Mouse (Mus musculus) heart, embryonic 12.5 days (tissue): ENCODE data around the gene Nfat5. TPM values are rescaled to one million over a fixed set of nuclear protein-coding genes. Genes with fewer than 3 reads are reported as not detected.

Source experiments
- ATAC-seq: fragments of 200-750 bp; cut with Nextera tagmentation; 2 replicates; pipeline ENCODE4 v1.8.0; 2017; ENCODE audit warnings: moderate TSS enrichment, moderate library complexity; ENCODE audit not compliant: insufficient number of reproducible peaks, low FRiP score
- H3K27ac ChIP-seq: fragments of 300-500 bp; sonication (generic); 2 replicates; pipeline ENCODE4 v1.5.1; 2016; ENCODE audit warnings: mild to moderate bottlenecking, moderate library complexity; ENCODE audit not compliant: poor library complexity, severe bottlenecking
- H3K27me3 ChIP-seq: fragments of 300-500 bp; sonication (generic); replicated peaks from 2 replicates; pipeline ENCODE4 v1.6.1; 2016; ENCODE audit warnings: mild to moderate bottlenecking, moderate library complexity
- H3K36me3 ChIP-seq: fragments of 300-500 bp; sonication (generic); 2 replicates; pipeline ENCODE4 v1.6.1; 2016; ENCODE audit warnings: mild to moderate bottlenecking, moderate library complexity
- H3K4me1 ChIP-seq: fragments of 300-500 bp; sonication (generic); replicated peaks from 2 replicates; pipeline ENCODE4 v1.6.1; 2016; ENCODE audit warnings: mild to moderate bottlenecking
- H3K4me2 ChIP-seq: fragments of 300-500 bp; sonication (generic); 2 replicates; pipeline ENCODE4 v1.6.1; 2016; ENCODE audit warnings: mild to moderate bottlenecking, moderate library complexity
- H3K4me3 ChIP-seq: fragments of 300-500 bp; sonication (generic); 2 replicates; pipeline ENCODE4 v1.5.1; 2016; ENCODE audit warnings: mild to moderate bottlenecking
- H3K9ac ChIP-seq: fragments of 300-500 bp; sonication (generic); 2 replicates; pipeline ENCODE4 v1.6.1; 2016; ENCODE audit warnings: mild to moderate bottlenecking, moderate library complexity
- H3K9me3 ChIP-seq: fragments of 300-500 bp; sonication (generic); replicated peaks from 2 replicates; pipeline ENCODE4 v1.6.1; 2016; ENCODE audit warnings: mild to moderate bottlenecking, moderate library complexity
- WGBS: fragments of 180-500 bp; shearing (Covaris S2); methylation state at CpG from one replicate; pipeline ENCODE4 v1.1.7; 2016; 5-methylcytosine and 5-hydroxymethylcytosine counted together
- polyA plus RNA-seq: library from polyadenylated mRNA; unstranded; fragments of >200 nt; fragmentation: Nextera tagmentation; extraction: Ambion mirVana; gene quantifications from 2 replicates; pipeline ENCODE4 v1.2.1, GENCODE M21; 2016

Gene Nfat5
- polyA plus RNA-seq, 1 experiment from 2014 or later = 13.1 TPM

DNA sequence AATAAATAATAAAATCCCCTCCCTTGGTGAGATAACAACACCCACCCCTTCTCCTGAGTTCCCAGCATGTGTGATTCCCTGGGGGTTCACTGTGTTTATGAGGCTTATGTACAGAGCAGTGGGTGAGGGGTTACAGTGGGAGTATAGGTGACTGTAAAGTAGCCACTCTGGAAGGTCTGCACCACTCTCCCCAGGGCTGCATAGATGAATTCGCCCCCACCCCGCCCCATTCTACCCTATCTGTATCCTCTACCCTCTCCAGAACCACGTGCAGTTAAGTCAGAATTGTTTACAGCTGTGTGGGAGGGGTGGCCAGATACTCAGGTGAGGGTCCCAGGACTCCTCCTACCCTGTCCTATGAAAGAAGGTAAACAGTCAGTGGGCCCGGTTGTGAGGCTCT is 89.6 kb downstream of the Nfat5 start:
- Histone ChIP-seq H3K4me3 (no peak overlapping the region), H3K4me2 (no peak overlapping the region), H3K9ac (no peak overlapping the region), H3K4me1 (peaks cover 10% of the 10 kb centered on the region), H3K9me3 (no peaks in the 10 kb centered on the region; the same call in 1 of the 2 replicates), H3K27ac (no peak overlapping the region), H3K27me3 (no peaks in the 10 kb centered on the region), H3K36me3 (peaks cover 28% of the 10 kb centered on the region)
- no peak for ATAC-seq
- WGBS = 80% methylated on average over 4 of the region's 4 CpGs

GRCm38 (mm10) chr8:107384651-107385050 is 91.4 kb downstream of the Nfat5 start:
- peaks cover 12% of the 10 kb centered on the region for H3K36me3 ChIP-seq
- ATAC-seq = no peak
- no peak overlapping the region for H3K4me3 ChIP-seq
- peaks cover 10% of the 10 kb centered on the region for H3K4me1 ChIP-seq
- no peaks in the 10 kb centered on the region; the same call in 1 of the 2 replicates for H3K9me3 ChIP-seq
- H3K27ac ChIP-seq = no peak overlapping the region
- WGBS = 45% methylated on average over 5 of the region's 5 CpGs
- H3K27me3 ChIP-seq = no peaks in the 10 kb centered on the region
- H3K9ac ChIP-seq = no peak overlapping the region
- no peak overlapping the region for H3K4me2 ChIP-seq

DNA sequence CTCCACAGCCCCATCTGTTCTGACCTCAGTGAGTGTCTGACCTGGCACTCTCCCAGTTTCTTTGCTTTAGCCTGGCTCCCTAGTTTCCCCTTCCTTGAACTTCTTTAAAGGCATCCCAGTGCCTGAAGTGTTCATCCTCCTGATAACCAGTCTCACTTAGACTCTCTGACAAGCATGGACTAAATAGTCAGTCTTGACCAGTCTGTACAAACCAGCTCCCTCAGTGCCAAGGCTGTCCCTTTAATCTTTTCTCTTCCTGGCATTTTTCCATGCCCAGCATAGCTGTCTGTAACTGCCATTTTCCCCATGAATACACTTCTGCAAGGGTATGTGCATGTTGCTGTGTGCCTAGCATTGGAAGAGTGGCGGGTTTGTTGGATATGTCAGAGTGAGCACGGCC is 91.8 kb downstream of the Nfat5 start:
- WGBS = 78% methylated on average over 2 of the region's 2 CpGs
- H3K4me3 ChIP-seq = no peak overlapping the region
- H3K9ac ChIP-seq = no peak overlapping the region
- H3K27me3 ChIP-seq = no peaks in the 10 kb centered on the region
- peaks cover 10% of the 10 kb centered on the region for H3K4me1 ChIP-seq
- no peak overlapping the region for H3K27ac ChIP-seq
- no peaks in the 10 kb centered on the region; the same call in 1 of the 2 replicates for H3K9me3 ChIP-seq
- peaks cover 10% of the 10 kb centered on the region for H3K36me3 ChIP-seq
- no peak overlapping the region for H3K4me2 ChIP-seq
- no peak for ATAC-seq

DNA sequence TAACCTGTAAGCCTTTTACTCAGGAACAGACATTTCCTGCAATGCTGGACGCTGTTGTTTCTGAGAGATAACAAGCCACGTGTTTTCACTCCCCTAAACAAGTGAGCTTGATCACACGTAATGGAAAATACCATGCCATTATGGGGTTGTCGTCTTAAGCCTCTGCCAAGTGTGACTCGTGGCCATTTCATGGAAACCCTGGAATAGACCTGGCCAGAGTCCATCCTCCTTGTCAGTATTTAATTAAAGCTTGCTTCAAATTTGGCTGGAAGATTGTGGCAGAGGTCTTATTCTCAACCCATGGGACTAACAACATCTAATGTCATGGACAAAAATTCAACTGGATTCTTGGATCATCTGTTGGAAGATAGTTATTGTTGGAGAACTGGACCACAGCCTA is 92.9 kb downstream of the Nfat5 start:
- H3K27ac ChIP-seq = no peak overlapping the region
- 19% methylated on average over 5 of the region's 5 CpGs for WGBS

GRCm38 (mm10) chr8:107386642-107387041 is 93.4 kb downstream of the Nfat5 start:
- Histone ChIP-seq H3K4me2 (no peak overlapping the region), H3K27me3 (0 out of 2 replicates have a peak, but pooled peaks cover 3% of the 10 kb centered on the region), H3K36me3 (no peaks in the 10 kb centered on the region), H3K4me3 (no peak overlapping the region), H3K27ac (no peak overlapping the region), H3K9ac (no peak overlapping the region), H3K9me3 (no peaks in the 10 kb centered on the region; the same call in 1 of the 2 replicates), H3K4me1 (peaks cover 10% of the 10 kb centered on the region)
- WGBS = 33% methylated on average over 3 of the region's 3 CpGs
- ATAC-seq = no peak

More for the DNA sequence above, 92.9 kb downstream of the Nfat5 start:
- no peaks in the 10 kb centered on the region; the same call in 1 of the 2 replicates for H3K9me3 ChIP-seq
- H3K36me3 ChIP-seq = no peaks in the 10 kb centered on the region
- no peak overlapping the region for H3K9ac ChIP-seq
- H3K4me2 ChIP-seq = no peak overlapping the region
- peak; percentile 71 for ATAC-seq
- peaks cover 10% of the 10 kb centered on the region for H3K4me1 ChIP-seq
- 0 out of 2 replicates have a peak, but pooled peaks cover 3% of the 10 kb centered on the region for H3K27me3 ChIP-seq
- no peak overlapping the region for H3K4me3 ChIP-seq

- Histone ChIP-seq H3K4me2 (no peak overlapping the region), H3K4me1 (peaks cover 10% of the 10 kb centered on the region), H3K4me3 (no peak overlapping the region), H3K27ac (no peak overlapping the region), H3K36me3 (no peaks in the 10 kb centered on the region), H3K9ac (no peak overlapping the region), H3K27me3 (0 out of 2 replicates have a peak, but pooled peaks cover 3% of the 10 kb centered on the region), H3K9me3 (no peaks in the 10 kb centered on the region)
- 65% methylated on average over 5 of the region's 5 CpGs for WGBS
- no peak for ATAC-seq
These were observed 94.6 kb downstream of the Nfat5 start for GRCm38 (mm10) chr8:107387861-107388260.

DNA sequence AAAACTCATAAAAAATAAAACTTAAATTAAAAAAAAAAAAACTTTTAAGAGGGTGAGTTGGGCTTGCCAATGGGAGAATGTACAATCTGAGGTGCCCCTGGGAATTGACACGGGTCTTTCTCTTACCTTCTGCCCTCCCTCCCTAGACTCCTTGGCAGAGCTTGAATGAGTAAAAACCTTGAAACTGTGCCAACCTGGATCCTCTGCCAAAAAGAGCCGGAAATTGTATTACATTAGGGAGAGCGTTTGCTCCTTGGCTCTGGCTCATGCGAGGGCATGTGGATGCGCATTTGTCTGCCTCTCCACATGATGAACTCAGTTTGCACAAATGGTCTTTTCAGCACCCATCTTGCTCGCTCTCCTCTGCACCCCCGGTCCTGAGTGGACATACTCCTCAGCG is 96.3 kb downstream of the Nfat5 start:
- 67% methylated on average over 8 of the region's 8 CpGs for WGBS
- Histone ChIP-seq H3K4me2 (no peak overlapping the region), H3K4me3 (no peak overlapping the region), H3K36me3 (no peaks in the 10 kb centered on the region), H3K9me3 (no peaks in the 10 kb centered on the region), H3K27ac (no peak overlapping the region), H3K9ac (no peak overlapping the region), H3K27me3 (0 out of 2 replicates have a peak, but pooled peaks cover 3% of the 10 kb centered on the region), H3K4me1 (peaks cover 10% of the 10 kb centered on the region)
- no peak for ATAC-seq

- Histone ChIP-seq H3K27ac (no peak overlapping the region), H3K4me3 (no peak overlapping the region), H3K4me1 (peaks cover 5% of the 10 kb centered on the region), H3K9ac (no peak overlapping the region), H3K9me3 (no peaks in the 10 kb centered on the region), H3K4me2 (no peak overlapping the region), H3K36me3 (no peaks in the 10 kb centered on the region), H3K27me3 (0 out of 2 replicates have a peak, but pooled peaks cover 3% of the 10 kb centered on the region)
- no peak for ATAC-seq
- 91% methylated on average over 16 of the region's 16 CpGs for WGBS
These were observed 97.3 kb downstream of the Nfat5 start for GRCm38 (mm10) chr8:107390476-107391135.

GRCm38 (mm10) chr8:107391136-107391516 is 97.9 kb downstream of the Nfat5 start:
- H3K9me3 ChIP-seq = no peaks in the 10 kb centered on the region
- H3K27ac ChIP-seq = no peak overlapping the region
- H3K4me2 ChIP-seq = no peak overlapping the region
- WGBS = 61% methylated on average over 4 of the region's 4 CpGs
- H3K4me3 ChIP-seq = no peak overlapping the region
- 0 out of 2 replicates have a peak, but pooled peaks cover 3% of the 10 kb centered on the region for H3K27me3 ChIP-seq
- H3K9ac ChIP-seq = no peak overlapping the region
- peaks cover 2% of the 10 kb centered on the region for H3K4me1 ChIP-seq
- no peaks in the 10 kb centered on the region for H3K36me3 ChIP-seq
- ATAC-seq = peak; percentile 69; the same call in 1 of the 2 replicates

- H3K9me3 ChIP-seq = no peaks in the 10 kb centered on the region
- no peak for ATAC-seq
- no peaks in the 10 kb centered on the region for H3K36me3 ChIP-seq
These were observed 102.1 kb downstream of the Nfat5 start for GRCm38 (mm10) chr8:107395397-107395796.

DNA sequence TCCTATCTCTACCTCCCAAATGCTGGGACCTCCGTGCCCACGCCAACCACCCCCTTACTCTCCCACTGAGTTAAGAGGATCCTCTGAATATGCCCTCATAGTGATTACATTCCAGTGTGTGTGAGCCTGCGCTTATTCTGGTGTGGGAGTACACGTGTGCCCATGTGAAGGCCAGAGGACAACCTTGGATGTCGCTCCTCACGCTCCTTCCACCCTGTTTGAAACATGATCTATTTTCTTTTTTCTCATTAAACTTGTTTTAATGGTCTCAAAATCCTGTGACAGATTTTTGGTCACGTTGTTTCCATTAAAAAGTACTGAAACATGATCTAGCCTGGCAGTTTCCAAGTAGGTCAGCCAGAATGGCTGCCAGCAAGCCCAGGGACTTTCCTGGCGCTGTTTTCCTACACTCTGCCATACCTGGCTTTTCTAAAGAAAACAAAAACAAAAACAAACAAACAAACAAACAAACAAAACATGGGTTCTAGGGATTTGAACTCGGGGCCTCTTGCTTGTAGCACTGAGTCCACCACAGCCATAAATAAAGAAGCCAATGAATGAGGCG is 102.9 kb downstream of the Nfat5 start:
- no peak overlapping the region for H3K9ac ChIP-seq
- no peaks in the 10 kb centered on the region for H3K36me3 ChIP-seq
- no peak overlapping the region for H3K4me2 ChIP-seq
- H3K27me3 ChIP-seq = no peaks in the 10 kb centered on the region
- no peaks in the 10 kb centered on the region for H3K4me1 ChIP-seq
- no peak for ATAC-seq
- H3K4me3 ChIP-seq = no peak overlapping the region
- WGBS = 87% methylated on average over 10 of the region's 10 CpGs
- no peak overlapping the region for H3K27ac ChIP-seq
- no peaks in the 10 kb centered on the region for H3K9me3 ChIP-seq

More at GRCm38 (mm10) chr8:107395397-107395796, 102.1 kb downstream of the Nfat5 start:
- no peak overlapping the region for H3K4me3 ChIP-seq
- no peak overlapping the region for H3K9ac ChIP-seq
- H3K4me2 ChIP-seq = no peak overlapping the region
- H3K27me3 ChIP-seq = 0 out of 2 replicates have a peak, but pooled peaks cover 3% of the 10 kb centered on the region
- no peaks in the 10 kb centered on the region for H3K4me1 ChIP-seq
- H3K27ac ChIP-seq = no peak overlapping the region
